Mouse (Mus musculus): ENCODE measurements around the gene Fstl3.

Fstl3 gene

DNA sequence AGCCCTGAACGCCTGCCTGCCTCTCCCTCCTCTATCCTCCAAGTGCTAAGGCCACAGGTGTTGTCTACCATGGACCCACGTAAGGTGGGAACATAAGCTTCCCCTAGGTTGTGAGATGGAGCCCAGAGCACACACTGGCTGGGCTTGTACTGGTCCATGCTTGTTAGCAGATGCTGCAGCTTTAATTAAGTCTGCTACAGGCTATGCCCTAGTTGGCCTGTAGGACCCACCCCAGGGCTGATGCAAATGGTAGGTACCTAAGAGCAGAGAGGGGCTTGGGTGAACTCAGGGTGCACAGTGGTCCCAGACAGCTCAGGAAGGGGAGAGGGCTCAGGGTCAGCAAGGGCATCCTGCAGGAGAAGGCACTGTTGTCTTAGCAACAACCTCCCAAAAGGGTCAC lies 12.5 kb downstream of the Fstl3 start:
- DNase-seq = no peak

- DNase-seq = no peak
Observed at GRCm38 (mm10) chr10:79790861-79791260, 13.8 kb downstream of the Fstl3 start, which contains the start of gene Prss57. Prss57 (minus strand) TSS chr10:79790961.

- no peak for DNase-seq
Observed at GRCm38 (mm10) chr10:79792339-79793040, 15.4 kb downstream of the Fstl3 start.

- DNase-seq = peak; percentile 93
Observed at GRCm38 (mm10) chr10:79793051-79793737, 16.1 kb downstream of the Fstl3 start, which contains the start of gene Palm. Palm (plus strand) TSS chr10:79793572.

- peak; percentile 49 for DNase-seq
Observed at GRCm38 (mm10) chr10:79793738-79794490, 16.8 kb downstream of the Fstl3 start.

GRCm38 (mm10) chr10:79794491-79794931 lies 17.4 kb downstream of the Fstl3 start:
- DNase-seq = peak; percentile 93

DNA sequence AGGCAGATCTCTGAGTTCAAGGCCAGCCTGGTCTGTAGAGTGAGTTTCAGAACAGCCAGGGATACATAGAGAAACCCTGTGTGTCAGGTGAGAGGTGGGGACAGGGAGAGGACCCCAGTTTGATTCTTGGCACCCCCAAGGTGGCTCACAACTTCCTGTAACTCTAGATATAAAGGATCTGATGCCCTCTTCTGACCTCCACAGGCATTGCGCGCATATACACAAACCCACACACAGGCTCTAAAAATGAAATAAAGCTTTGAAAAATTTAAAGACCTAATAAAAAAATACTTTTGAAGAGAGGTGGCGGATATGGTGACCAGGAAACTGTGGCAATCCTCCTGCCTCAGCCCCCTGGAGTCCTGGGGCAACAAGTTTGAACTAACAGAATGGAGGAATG lies 18.8 kb downstream of the Fstl3 start:
- no peak for DNase-seq

DNA sequence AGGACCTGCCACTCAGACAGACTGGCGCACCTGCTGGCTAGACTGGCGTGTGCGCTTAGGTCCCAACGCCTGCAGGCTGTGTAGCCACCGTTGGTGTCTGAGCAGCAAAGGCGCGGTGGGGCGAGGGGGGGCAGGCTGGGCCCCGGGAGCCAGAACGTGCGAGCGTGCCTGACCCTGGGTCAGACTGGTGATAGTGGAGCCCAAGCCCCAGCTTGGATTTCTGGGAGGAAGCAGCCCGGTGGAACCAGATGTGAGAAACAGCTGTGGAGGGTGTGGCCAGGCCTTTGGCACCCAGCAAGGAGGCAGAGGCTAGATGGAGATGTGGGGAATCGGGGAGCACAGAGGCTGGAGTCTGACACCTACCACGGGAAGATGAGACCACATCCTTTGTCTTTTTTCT lies 20.3 kb downstream of the Fstl3 start:
- DNase-seq = no peak

- peak; percentile 85 for DNase-seq
Observed at GRCm38 (mm10) chr10:79798289-79798928, 21.3 kb downstream of the Fstl3 start.

DNA sequence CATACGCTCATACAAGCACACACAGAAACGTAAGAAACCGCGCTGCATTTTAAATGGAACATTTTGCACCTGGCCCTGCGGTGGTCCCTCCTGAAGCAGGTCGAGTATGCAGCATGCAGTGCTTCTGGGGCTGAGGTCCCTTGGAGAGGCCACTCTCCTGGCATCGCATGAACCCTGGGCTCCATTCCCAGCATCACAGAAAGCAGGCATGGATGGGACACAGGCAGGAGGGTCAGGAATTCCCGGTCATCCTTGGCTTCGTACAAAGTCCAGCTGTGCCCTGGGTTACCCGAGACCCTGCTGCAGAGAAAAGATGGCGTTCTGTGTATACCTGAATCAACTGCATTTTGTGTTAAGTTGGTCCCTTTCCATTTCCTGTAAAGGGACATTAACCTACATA lies 23.4 kb downstream of the Fstl3 start:
- peak; percentile 75 for DNase-seq

- DNase-seq = peak; percentile 90
Observed at GRCm38 (mm10) chr10:79801837-79802236, 24.8 kb downstream of the Fstl3 start.

GRCm38 (mm10) chr10:79802331-79802971 lies 25.4 kb downstream of the Fstl3 start:
- peak; percentile 89 for DNase-seq

DNA sequence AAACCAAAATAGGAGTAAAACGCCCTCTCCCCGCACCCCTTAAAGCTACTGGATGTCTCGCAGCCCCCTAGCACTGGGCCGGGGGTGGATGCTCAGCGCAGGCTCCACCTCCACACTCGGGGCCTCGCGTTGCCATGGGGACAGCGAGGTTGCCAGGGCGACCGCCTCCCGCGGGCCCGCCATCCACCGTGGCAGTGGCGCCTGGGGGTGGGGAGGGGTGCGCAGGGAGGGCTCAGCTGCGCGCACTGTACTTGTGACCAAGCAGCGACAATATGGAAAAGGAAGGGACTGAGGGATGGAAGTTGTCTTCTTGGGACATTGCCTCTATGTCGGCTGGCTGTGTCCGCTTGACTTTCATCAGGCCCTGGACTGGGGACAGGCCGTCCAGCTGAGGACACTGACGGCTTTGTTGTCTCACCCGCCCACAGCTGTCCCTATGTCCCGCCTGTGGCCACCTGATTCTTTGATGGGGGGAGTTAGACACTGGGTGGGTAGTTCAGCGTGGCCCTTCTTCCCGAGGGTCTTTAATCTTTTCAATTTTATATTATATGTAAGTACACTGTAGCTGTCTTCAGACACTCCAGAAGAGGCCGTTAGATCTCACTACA lies 26.7 kb downstream of the Fstl3 start:
- no peak for DNase-seq

GRCm38 (mm10) chr10:79805636-79806035 lies 28.6 kb downstream of the Fstl3 start:
- peak; percentile 70 for DNase-seq

- no peak for DNase-seq
Observed at GRCm38 (mm10) chr10:79806331-79806730, 29.3 kb downstream of the Fstl3 start.

DNA sequence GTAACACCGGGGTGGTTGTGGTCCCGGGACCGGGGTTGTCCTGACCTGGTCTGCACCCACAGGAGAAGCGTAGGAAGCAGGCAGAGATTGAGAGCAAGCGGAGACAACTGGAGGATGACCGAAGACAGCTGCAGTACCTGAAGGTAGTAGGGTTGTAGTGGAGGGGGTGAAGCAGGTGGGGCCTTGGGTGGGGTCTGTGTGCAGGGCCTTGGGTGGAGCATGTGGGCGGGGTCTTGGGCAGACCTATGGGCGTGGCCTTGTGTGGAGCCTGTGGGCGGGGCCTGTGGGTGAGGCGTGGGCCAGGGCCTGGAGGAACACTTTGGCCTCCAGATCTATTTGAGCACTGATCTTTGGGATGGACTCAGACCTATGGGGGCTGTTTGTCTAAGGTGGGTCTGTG lies 29.9 kb downstream of the Fstl3 start:
- peak; percentile 38 for DNase-seq

- DNase-seq = peak; percentile 59
Observed at GRCm38 (mm10) chr10:79807826-79808225, 30.8 kb downstream of the Fstl3 start.

DNA sequence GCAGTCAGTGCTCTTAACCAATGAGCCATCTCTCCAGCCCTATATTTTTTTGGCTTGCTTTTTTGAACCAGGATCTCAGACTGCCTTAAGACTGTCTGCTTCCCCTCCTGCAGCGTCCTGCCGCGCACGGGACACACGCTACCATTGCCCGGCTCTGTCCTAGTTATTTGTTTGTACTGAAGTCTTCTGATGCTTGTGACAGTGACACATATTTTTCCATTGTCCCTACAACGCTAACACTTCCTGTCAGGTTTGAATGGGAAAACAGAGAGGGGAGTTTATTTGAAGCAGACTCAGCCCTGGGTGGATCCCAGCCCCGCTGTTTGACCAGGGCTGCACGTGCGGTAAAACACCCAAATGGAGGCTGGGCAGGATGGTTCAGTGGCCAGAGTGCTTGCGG lies 31.7 kb downstream of the Fstl3 start:
- peak; percentile 37 for DNase-seq

DNA sequence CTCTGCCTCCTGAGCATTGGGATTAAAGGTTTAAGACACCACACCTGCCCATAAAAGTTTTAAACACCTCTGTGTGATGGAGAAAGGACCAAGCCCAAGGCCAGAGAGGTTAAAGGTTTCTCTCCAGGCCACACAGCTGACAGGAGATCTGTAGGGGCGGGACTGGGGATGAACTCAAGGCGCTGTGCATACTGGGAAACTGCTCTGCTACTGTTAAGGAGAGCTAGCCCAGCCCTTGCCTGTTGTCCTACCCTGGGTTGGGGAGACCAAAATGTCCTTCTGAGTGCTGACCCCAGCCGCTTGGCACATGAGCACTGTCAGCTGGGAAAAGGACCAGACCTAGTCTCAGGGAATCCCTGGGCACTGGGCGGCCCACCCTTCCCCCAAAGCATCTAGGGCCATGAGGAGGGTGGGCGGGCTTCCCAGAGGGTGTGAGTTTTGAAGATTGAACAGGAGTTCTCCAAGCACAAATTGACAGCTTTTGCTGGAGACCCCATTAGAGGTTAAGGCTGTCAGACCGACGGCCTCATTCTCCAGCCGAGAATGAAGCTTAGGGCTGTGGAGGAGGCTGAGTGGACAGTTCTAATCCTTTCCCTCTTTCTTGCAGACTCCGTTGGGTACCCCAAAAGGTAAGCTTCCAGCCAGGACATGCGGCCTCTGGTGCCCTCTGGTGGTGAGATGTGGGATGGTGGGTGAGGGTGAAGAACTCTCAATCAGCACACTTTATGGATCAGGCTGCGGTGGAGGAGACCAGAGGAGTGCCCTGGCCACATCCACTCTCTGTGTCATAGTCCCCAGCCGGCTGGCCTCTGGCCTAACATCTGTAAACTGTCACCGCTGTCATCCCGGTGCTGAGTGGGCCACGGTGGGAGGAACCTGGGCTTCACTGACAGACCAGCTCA lies 34.9 kb downstream of the Fstl3 start:
- DNase-seq = peak; percentile 91

DNA sequence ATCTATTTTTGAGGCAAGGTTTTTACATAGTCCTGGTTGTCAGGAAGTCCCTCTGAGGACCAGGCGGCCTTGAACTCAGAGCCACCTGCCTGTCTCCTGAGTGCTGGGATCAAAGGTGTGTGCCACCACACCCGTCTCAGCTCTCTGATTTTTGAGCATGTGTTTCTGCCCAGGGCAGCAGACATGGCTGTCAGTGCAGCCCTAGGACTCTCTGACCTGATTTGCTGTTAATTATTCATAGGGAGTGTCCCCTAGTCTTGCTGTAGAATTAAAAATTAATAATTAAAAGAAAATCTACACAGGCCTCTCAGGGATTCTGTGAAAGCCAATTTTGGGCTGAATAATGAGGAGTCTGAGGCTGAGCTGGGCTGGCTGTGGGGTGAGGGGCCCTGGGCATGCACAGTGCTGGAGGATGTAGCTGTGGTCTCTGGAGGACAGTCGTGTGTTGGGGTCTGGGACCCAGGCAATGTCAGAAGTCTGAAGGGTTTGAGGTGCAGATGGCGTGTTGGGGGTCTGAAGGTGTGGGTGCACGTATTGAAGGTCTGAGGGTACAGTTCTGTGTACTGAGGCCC lies 37.3 kb downstream of the Fstl3 start:
- peak; percentile 89 for DNase-seq

Data from kidney, adult 9 months (tissue).